Mouse (Mus musculus) heart, embryonic 11.5 days (tissue): ENCODE data around the gene Defb22. TPM values are rescaled to one million over a fixed set of nuclear protein-coding genes. Genes with fewer than 3 reads are reported as not detected.

Experiments
- ATAC-seq: fragments of 200-750 bp; cut with Nextera tagmentation; replicated peaks from 2 replicates; pipeline ENCODE4 v1.8.0; 2017; ENCODE audit warnings: moderate library complexity; ENCODE audit not compliant: insufficient number of reproducible peaks, low FRiP score, low TSS enrichment
- H3K27ac ChIP-seq: fragments of 300-500 bp; sonication (generic); 2 replicates; pipeline ENCODE4 v1.5.1; 2014; ENCODE audit warnings: mild to moderate bottlenecking, low read depth, low read length
- H3K27me3 ChIP-seq: fragments of 300-500 bp; sonication (generic); 2 replicates; pipeline ENCODE4 v1.6.1; 2014; ENCODE audit warnings: mild to moderate bottlenecking, low read length, mixed read lengths; ENCODE audit not compliant: control insufficient read depth, insufficient read depth
- H3K36me3 ChIP-seq: fragments of 300-500 bp; sonication (generic); 2 replicates; pipeline ENCODE4 v1.6.1; 2014; ENCODE audit warnings: mild to moderate bottlenecking, low read length, moderate library complexity, mixed read lengths; ENCODE audit not compliant: control insufficient read depth, insufficient read depth
- H3K4me1 ChIP-seq: fragments of 300-500 bp; sonication (generic); 2 replicates; pipeline ENCODE4 v1.6.1; 2014; ENCODE audit warnings: low read length; ENCODE audit not compliant: control insufficient read depth, insufficient read depth
- H3K4me2 ChIP-seq: fragments of 300-500 bp; sonication (generic); 2 replicates; pipeline ENCODE4 v1.6.1; 2014; ENCODE audit warnings: mild to moderate bottlenecking, moderate library complexity
- H3K4me3 ChIP-seq: fragments of 300-500 bp; sonication (generic); 2 replicates; pipeline ENCODE4 v1.5.1; 2014; ENCODE audit warnings: low read depth, low read length
- H3K9ac ChIP-seq: fragments of 300-500 bp; sonication (generic); 2 replicates; pipeline ENCODE4 v1.6.1; 2014; ENCODE audit warnings: mild to moderate bottlenecking, low read depth, low read length, moderate library complexity
- H3K9me3 ChIP-seq: fragments of 300-500 bp; sonication (generic); replicated peaks from 2 replicates; pipeline ENCODE4 v1.6.1; 2016; ENCODE audit warnings: low read length; ENCODE audit not compliant: control insufficient read depth
- WGBS: fragments of 180-500 bp; shearing (Covaris S2); extraction: QIAGEN DNeasy Blood & Tissue Kit; methylation state at CpG from one replicate; pipeline ENCODE4 v1.1.7; 2014; ENCODE audit not compliant: insufficient replicate concordance; 5-methylcytosine and 5-hydroxymethylcytosine counted together
- polyA plus RNA-seq: library from polyadenylated mRNA; unstranded; fragments of >200 nt; fragmentation: Nextera tagmentation; extraction: Ambion mirVana; gene quantifications from 2 replicates; pipeline ENCODE4 v1.2.1, GENCODE M21; 2014

Gene Defb22
- not detected in 2 replicates for polyA plus RNA-seq

DNA sequence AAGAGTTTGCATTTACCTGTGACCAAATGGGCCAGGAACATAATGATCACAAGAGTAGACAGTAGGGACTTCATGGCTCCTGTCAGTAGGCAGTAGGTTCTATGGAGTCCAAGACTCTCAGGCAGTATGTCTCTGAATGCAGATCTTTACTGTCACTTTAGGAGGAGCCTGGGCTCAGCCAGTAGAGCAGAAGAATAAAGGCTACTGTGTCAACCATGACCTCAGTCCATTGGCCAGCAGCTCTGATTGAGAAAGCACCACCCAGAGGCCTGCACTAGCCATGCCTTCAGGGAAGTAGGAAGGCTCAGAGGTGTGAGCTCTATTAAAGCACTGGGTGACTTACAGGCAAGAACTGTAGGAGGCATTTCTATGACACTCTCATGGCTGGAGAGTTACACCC is at the start of gene Defb22:
Gene Defb22 (minus strand): TSS at position 101 of the 400 bp plus-strand sequence.
- Histone ChIP-seq H3K9me3 (no peaks in the 10 kb centered on the region), H3K27me3 (no peaks in the 10 kb centered on the region), H3K4me3 (no peak within 1 kb of the TSS), H3K4me1 (no peaks in the 10 kb centered on the region), H3K27ac (no peak within 1 kb of the TSS), H3K9ac (no peak within 1 kb of the TSS), H3K4me2 (no peak within 1 kb of the TSS), H3K36me3 (no peaks in the 10 kb centered on the region)
- no peak for ATAC-seq

DNA sequence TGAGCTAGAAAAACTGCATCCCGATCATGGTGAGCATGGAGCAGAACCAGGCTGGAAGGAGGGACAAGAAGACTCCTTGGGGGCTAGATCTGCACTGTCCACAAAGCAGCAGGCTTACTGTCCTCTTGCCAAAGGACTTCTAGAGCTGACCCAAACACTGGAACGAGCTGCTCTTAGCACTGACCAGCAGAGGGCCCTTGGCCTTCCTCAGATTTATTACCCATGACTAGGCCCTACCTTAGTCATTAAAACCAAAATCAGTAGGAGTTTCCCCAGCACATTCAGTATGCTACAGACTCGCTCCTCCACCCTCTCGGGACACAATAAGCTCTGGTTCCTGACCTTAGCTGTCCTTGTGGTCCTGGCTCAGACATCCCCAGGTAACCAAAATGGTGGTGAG is 28.0 kb upstream of the Defb22 start, which contains the start of gene Defb28:
Gene Defb28 (plus strand): TSS at position 275 of the 400 bp plus-strand sequence.
- no peak for ATAC-seq
- Histone ChIP-seq H3K4me3 (no peak within 1 kb of the TSS), H3K4me1 (no peaks in the 10 kb centered on the region), H3K9me3 (no peaks in the 10 kb centered on the region), H3K9ac (no peak within 1 kb of the TSS), H3K27me3 (no peaks in the 10 kb centered on the region), H3K27ac (no peak within 1 kb of the TSS), H3K36me3 (no peaks in the 10 kb centered on the region), H3K4me2 (no peak within 1 kb of the TSS)
- 68% methylated on average over 4 of the region's 4 CpGs for WGBS

DNA sequence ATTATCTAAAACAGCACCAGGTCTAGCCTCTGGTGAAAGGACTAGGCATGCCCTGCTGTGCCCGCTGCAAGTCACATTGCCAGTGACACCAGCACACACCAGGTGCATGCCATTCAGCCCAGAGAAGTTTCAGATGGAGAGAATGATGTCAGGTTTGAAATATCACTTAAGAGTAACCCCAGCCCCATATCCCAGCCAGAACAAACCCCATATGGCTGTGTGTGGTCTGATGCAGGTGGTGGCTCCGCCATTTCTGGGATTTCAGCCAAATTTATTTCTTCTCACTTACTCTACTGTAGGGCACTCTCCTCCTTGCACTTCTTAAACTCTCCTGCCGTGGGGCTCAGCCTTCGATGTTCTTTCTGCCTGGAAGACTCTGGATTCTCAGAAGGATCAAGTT is 26.1 kb upstream of the Defb22 start:
- Histone ChIP-seq H3K27me3 (no peaks in the 10 kb centered on the region), H3K4me3 (no peak overlapping the region), H3K4me2 (no peak overlapping the region), H3K27ac (no peak overlapping the region), H3K36me3 (no peaks in the 10 kb centered on the region), H3K4me1 (no peaks in the 10 kb centered on the region), H3K9me3 (no peaks in the 10 kb centered on the region), H3K9ac (no peak overlapping the region)
- 75% methylated on average over 4 of the region's 4 CpGs for WGBS
- ATAC-seq: no peak

DNA sequence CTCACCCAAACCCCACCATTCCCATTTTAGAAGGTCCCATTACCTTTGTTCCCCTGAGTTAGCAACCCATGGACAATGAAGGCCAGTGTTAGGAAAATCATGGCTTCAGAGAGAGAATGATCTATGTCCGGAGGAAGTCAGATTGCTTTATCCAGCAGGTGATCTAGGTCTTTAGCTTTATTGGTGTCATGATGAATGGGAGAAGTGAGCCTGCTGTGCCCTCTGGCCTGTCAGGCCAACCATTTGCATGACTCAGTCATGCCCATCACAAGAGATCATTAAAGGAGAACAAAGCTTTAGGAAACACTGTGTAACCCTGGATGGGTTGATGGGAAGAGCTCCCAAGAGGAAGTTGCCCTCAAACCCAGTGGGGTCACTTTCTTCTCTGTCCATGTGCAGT is 21.7 kb upstream of the Defb22 start, which contains the start of gene Defb26:
Gene Defb26 (minus strand): TSS at position 101 of the 400 bp plus-strand sequence.
- H3K27me3 ChIP-seq: no peaks in the 10 kb centered on the region
- H3K4me3 ChIP-seq: no peak within 1 kb of the TSS
- no peaks in the 10 kb centered on the region for H3K4me1 ChIP-seq
- no peak within 1 kb of the TSS for H3K4me2 ChIP-seq
- WGBS: 90% methylated on average over 1 of the region's 1 CpGs
- ATAC-seq: no peak
- H3K9ac ChIP-seq: no peak within 1 kb of the TSS
- H3K36me3 ChIP-seq: no peaks in the 10 kb centered on the region
- H3K27ac ChIP-seq: no peak within 1 kb of the TSS
- H3K9me3 ChIP-seq: no peaks in the 10 kb centered on the region

DNA sequence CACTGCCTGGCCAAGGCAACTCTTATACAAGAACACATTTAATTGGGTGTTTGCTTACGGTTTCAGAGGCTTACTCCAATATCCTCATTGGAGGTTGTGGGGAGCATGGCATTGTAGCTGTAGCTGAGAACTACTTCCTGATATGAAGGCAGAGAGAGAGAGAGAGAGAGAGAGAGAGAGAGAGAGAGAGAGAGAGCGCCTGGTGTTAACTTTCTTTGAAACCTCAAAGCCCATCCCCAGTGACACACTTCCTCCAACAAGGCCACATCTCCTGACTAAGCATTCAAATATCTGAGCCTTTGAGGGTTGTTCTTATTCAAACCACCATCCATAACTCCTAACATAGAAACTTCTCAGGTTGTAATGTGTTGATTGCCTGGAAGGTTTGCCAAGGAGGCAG is 14.0 kb upstream of the Defb22 start:
- Histone ChIP-seq H3K4me3 (no peak overlapping the region), H3K9me3 (no peaks in the 10 kb centered on the region), H3K9ac (no peak overlapping the region), H3K36me3 (no peaks in the 10 kb centered on the region), H3K27me3 (no peaks in the 10 kb centered on the region), H3K27ac (no peak overlapping the region), H3K4me2 (no peak overlapping the region), H3K4me1 (no peaks in the 10 kb centered on the region)
- no peak for ATAC-seq
- 79% methylated on average over 2 of the region's 2 CpGs for WGBS

DNA sequence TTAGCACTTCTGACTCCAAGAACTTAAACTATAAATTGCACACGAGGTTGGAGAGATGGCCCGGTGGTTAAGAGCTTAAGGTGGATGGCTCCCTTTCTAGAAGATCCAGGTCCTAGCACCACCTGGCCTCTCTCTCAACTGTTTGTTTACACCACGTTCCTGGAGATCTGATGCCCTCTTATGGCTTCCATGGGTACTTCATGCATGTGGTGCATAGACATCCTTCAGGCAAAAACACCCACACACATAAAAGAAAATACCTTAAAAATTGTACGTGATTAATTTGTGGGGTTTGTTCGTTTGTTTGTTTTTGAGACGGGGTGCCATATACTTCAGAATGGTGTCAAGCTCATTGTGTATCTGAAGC is 10.9 kb upstream of the Defb22 start:
- Histone ChIP-seq H3K9ac (no peak overlapping the region), H3K4me2 (no peak overlapping the region), H3K36me3 (no peaks in the 10 kb centered on the region), H3K9me3 (no peaks in the 10 kb centered on the region), H3K4me1 (no peaks in the 10 kb centered on the region), H3K27me3 (no peaks in the 10 kb centered on the region), H3K27ac (no peak overlapping the region), H3K4me3 (no peak overlapping the region)
- ATAC-seq: no peak
- WGBS: 72% methylated on average over 6 of the region's 6 CpGs

DNA sequence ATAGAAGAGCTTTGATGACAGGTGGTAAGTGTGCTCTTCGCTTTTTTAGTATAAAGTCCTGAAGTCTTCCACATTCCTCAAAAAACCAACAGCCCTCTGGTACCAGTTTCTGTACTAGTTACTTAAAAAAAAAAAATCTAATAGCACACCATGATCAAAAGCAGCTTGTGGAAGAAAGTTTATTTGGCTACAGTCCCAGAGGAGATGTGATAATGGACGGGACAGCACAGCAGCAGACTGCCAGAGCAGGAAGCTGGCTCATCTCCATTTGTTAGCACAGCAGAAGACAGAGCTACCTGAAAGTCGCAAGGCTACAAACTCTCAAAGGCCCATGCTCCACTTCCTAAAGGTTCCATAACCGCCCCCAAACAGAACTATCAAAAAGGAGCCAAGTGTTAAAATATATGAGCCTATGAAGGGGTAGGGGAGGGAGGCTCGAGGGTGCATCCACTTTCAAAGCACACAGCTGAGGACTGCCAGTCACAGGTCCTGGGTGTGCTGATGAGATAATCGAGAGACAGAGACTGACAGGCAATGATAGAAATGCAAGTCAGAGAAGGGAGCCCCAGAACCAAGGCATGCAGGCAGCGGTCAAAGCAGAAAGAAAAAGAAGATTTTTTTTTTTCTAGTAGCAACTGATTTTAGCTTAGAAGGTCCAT is 10.4 kb upstream of the Defb22 start:
- no peaks in the 10 kb centered on the region for H3K36me3 ChIP-seq
- H3K9ac ChIP-seq: no peak overlapping the region
- H3K4me2 ChIP-seq: no peak overlapping the region
- H3K27ac ChIP-seq: no peak overlapping the region
- ATAC-seq: no peak
- no peaks in the 10 kb centered on the region for H3K9me3 ChIP-seq
- H3K4me3 ChIP-seq: no peak overlapping the region
- H3K4me1 ChIP-seq: no peaks in the 10 kb centered on the region
- H3K27me3 ChIP-seq: no peaks in the 10 kb centered on the region
- WGBS: 51% methylated on average over 7 of the region's 7 CpGs

DNA sequence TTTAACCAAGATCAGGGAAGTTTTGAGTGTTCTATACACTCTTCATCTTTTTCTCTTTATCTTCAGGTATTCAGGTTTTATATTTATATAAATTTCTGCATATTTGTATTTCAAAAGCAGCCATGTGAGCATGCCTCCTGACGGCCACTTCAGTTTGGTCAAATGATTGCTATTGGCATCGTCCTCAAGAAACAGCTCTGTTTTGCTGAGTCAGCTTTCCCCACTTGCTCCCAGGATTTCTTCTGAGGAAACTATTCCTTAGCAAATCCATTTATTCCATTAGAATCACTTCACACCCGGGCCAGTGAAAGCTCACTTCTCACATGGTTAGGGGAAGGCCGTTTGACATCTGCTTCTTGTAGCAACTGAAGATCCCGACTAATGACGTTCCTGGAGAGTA is 8.1 kb upstream of the Defb22 start:
- ATAC-seq: no peak
- H3K9me3 ChIP-seq: no peaks in the 10 kb centered on the region
- H3K4me2 ChIP-seq: no peak overlapping the region
- no peaks in the 10 kb centered on the region for H3K4me1 ChIP-seq
- H3K36me3 ChIP-seq: no peaks in the 10 kb centered on the region
- H3K27me3 ChIP-seq: no peaks in the 10 kb centered on the region
- H3K9ac ChIP-seq: no peak overlapping the region
- WGBS: 75% methylated on average over 6 of the region's 6 CpGs
- no peak overlapping the region for H3K4me3 ChIP-seq
- no peak overlapping the region for H3K27ac ChIP-seq

DNA sequence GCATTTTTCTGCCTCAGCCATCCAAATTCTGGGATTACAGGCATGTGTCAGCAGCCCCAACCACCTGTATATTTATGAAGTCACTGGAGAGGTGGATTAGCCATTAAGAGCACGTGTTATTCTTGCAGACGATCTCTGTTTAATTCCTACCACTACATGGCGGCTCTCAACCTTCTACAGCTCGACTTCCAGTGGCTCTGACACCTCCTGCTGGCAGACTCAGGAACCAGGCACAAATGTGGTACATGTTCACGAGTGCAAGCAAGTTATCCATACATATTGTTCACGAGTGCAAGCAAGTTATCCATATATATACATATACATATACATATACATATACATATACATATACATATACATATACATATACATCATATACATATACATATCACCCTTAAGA is 3.2 kb upstream of the Defb22 start:
- H3K27me3 ChIP-seq: no peaks in the 10 kb centered on the region
- H3K9me3 ChIP-seq: no peaks in the 10 kb centered on the region
- H3K4me3 ChIP-seq: no peak overlapping the region
- no peak overlapping the region for H3K9ac ChIP-seq
- H3K27ac ChIP-seq: no peak overlapping the region
- no peak overlapping the region for H3K4me2 ChIP-seq
- WGBS: 79% methylated on average over 6 of the region's 6 CpGs
- no peaks in the 10 kb centered on the region for H3K4me1 ChIP-seq
- ATAC-seq: no peak
- no peaks in the 10 kb centered on the region for H3K36me3 ChIP-seq
